Mouse (Mus musculus) gastrocnemius, adult 18-20 months (tissue): Measurements from ENCODE around the gene Rbms3. TPM values are rescaled to one million over a fixed set of nuclear protein-coding genes. Genes with fewer than 3 reads are reported as not detected.

Experiments used
- DNase-seq: peaks from one replicate; pipeline ENCODE4 v3.0.0; 2021; ENCODE audit warnings: low spot score
- total RNA-seq, 2 experiments: library from RNA; stranded (reverse); gene quantifications; 2 replicates each; pipeline ENCODE4 v1.2.3; 2021

Gene Rbms3
- total RNA-seq, 2 experiments from 2014 or later, result 4.5 to 4.6 TPM

DNA sequence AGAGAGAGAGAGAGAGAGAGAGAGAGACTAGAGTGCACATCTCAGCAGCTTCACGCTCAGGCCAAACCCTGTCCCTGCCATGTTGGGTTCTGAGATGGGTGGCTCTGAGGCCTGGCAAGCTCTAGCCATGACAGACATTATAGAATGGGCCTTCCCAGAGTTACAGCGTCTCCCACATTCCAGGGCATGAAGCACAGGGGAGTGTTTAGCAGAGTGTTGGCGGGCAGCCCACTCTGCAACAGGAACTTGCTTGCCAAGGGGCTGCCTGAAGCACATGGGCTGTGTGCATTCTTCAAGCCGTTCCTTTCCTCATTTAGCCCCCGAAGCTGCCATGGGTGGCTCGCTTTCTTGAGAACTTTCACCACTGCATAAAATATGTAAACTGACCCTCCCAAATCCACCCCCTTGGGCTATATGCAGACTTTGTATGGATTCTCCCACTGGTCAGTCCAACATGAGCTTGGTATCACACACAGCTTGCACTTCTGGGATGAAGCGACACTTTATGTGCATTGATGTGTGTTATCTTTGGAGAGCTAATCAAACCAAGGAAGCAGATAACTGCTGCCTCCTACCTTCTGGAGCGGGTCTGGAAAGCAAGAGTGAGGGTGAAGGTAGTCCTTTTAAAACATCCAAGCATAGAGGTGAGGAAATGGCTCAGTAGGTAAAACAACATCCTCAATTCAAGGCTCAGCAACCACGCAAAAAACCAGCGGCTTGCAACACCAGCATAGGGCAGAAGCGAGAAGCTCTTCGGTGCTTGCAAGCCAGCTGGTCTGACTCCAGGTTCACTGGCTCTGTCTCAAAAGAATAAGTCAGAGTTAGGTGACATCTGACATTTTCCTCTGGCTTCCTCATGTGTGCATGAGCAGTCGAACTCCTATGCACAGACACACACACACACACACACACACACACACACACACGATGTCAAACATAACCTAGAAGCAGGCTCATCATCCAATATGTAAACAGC lies 436.9 kb downstream of the Rbms3 start:
- peak; percentile 55 for DNase-seq

DNA sequence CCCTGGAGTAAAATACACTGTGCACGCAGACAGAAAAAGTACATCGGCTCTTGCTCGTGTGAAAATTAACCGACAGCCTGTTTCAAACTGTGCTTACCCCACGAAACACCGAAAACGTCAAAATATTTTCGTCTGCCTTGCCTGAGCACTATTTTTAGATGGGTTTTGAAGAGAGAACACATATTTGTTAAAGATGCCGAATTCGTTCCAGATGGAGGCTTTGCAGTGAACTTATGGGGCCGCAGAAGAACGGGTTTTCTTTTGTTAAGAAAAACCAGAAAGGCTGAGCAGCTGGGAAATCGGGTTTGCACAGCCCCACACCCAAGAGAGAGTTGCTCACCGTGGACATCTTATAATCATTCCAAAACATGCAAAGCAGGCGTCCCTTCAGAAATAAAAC lies 437.6 kb downstream of the Rbms3 start:
- no peak for DNase-seq

DNA sequence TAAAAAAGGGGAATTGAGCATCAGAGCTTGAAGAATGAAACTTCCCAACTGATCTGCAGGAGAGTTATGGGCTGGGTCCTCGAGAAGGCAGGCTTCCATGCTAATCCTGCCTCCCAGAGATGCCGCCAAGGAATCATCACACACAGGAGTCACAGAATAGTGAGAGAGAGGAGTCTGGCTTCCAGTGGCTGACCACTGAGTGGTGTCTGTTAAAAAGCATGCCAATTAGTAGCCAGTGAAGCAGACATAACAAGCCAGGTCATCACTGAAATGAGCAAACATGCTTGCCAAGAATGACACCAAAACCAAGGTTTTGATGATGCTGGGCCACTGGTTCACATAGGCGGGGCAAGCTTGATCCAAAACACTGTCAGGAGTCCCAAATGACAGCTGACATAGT lies 441.3 kb downstream of the Rbms3 start:
- no peak for DNase-seq

DNA sequence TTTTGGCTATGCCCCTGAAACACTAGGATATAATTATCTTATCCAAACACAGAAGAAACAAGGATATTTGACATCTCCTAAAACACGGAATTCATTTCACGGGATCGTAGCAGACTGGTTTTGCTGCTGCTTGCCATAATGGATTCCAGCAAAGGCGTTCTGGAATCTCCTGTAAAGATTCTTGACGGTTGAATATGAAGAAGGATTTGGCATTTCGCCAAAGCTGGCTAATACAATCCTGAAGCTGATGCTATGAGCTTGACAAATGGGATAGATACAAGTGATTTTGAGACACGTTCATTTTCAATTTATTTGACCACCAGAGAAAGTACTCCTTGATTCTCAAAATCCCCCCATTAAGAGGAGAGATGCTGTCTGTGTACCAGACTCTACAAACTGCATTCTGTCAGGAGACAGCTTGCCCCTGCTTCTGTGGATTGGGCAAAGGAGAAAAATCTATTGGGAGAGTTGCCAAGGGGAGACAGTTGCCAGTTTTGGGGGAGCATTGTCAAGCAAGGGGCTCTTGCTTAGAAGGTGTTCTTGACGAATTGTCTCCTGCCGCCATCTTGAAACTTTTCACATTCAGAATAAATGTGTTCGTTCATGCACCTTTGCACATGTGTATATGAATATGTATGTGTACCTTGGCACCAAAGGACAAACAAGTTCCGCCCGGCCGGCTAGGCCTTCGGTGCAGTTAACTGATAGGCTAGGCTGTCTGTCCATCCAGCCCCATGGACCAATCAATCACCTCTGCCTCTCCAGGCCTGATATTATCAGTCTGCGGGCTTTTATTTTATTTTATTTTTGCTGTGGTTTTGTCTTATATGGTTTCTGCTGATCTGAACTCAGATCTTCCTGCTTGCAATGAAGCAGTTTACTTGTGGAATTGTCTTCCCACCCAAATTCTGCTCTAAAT lies 442.3 kb downstream of the Rbms3 start:
- DNase-seq, result no peak

DNA sequence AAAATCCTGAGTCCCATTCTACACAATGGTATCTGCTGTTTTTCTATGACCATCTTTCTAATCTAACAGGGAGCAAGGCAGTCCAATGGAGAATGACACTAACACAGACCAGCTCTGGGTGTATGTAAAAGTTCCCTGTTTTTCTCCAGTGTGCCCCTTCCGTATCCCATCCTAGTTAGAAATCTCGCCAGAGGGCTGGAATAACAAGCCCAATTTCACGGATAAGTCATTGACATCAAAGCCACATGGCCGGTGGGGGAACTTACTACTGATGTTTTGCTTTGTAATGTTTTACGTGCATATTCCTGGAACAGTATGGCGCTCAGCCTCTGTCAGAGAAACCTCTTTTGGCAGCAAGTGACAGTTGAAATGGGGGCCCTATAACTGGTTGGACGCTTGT lies 449.1 kb downstream of the Rbms3 start:
- DNase-seq, result no peak

DNA sequence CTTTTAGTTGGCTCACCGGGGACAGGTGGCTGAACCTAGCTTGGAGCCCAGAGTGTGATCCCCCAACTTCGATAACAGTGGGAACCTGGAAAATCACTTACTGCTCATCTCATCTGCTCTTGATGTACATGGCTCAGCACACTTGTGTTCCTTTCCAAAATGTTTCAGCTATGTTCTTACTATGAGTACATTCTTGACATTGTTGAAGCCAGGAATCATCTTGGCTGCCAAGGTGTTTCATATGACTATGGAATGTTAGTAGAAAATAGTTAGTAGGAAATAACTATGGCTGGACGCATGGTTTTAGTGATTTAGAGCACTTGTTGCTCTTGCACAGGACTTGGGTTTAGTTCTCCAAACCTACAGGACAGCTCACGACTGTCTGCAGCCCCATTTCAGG lies 451.3 kb downstream of the Rbms3 start:
- no peak for DNase-seq

DNA sequence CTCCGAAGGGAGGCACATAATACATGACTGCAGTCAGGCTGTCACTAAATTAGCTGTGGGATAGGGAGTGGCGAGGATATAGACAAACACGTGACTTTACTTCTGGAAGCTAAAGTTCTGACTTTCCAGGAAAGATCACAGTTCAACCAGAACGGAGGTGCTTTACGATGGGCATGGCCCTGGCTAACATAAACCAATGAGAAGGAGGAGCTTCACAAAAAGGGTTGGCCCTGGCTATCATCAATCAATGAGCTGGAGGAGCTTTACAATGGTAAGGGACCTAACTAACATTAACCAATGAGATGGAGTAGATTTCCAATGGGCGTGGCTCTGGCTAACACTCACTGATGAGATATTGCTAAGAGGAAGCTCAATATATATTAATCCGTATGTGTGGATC lies 457.2 kb downstream of the Rbms3 start:
- DNase-seq, result no peak

DNA sequence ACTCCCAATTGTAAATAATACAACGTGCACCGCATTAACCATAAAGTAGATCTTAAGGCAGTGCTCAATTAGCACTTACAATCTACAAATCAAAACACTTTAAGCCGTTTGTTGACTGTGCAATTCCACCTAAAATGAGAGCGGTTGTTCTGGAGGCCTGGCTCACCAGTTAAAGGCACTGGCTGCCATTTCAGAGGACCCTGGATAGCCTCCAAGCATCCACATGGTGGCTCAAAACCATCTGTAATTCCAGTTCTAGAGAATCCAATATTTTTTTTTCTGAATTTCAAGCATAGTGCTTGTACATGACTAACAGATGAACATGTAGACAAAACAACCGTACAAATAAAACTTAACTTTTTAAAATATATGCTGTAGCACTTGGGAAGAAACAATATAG lies 460.5 kb downstream of the Rbms3 start:
- no peak for DNase-seq

DNA sequence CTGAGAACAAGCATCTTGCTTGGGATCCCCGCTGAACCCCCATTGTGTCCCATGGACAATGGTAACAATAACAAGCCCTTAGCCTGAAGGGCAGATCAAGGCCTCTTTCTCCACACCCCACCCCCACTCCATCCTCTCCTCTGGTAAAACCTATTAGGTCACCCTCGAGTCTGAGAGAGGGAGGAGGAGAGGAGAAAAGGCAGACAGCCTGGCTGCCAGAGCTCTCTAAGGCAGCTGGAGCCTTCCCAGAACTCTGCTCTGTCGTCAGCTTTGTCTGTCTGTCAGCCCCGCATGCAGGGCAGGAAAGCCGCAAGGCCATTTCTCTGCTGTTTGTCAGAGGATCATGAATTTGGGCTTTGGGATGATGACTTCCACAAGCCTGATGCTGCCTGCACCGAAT lies 466.6 kb downstream of the Rbms3 start:
- DNase-seq, result peak; percentile 15

DNA sequence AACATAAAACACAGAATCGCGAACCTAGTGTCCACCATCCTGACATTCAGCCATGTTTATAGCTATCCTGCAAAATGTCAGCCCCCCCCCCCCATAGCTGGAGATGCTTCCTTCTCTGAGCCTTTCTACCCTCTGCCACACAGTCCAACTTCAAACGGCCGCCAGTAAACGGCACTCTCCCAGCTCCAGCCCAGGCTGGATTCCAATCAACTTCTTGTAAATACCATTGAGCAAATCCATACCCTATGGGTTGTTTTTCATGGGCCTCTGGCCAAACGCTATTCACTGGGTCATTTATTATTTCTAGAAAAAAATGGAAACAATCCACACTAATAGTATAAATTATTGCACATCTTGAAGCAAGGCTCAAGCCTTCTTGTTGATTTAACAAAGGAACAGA lies 468.6 kb downstream of the Rbms3 start:
- no peak for DNase-seq

DNA sequence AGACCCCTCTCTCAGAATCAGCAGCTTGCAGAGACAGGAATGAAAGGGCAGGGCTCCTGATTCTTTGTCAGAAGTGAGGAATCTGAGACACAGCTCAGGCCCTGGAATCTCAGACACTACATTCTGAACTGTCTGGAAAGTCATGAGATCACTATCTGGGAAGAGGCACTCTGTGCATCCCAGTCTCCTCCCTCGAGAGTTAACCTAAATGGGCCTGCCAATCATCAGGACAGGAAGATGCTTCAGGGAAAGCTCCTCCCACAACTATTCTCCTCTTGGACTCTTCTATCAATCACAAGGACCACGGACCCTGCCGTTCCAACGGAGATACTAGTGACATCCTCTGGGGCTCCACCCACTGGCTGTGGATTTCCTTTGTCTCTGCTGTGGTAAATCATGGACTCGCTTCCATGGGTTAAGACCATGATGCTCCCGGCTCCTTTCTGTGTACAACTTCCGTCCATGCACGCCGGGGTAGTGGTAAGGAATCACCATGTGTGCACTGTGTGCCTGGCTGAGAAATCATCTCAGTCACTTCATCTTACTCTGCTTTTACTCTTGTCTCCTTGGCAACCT lies 473.3 kb downstream of the Rbms3 start:
- no peak for DNase-seq

DNA sequence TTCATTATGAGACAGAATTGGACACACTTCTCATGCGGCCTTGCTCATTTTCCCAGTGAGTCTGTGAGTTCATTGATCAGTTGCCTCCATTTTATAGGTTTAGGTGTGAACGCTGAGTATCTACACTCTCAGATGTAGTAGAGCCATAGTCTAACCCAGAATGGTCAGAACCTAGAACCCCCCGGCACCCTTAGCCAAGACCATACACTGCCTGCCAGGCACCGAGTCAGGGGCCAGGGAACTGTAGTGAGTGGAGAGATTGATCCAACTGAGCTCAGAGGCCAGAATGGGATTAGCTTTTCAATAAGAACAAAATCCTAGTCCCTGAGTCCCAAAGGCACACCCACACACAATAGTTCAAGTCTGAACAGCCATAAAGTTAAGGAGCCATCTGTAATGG lies 475.1 kb downstream of the Rbms3 start:
- DNase-seq, result no peak

DNA sequence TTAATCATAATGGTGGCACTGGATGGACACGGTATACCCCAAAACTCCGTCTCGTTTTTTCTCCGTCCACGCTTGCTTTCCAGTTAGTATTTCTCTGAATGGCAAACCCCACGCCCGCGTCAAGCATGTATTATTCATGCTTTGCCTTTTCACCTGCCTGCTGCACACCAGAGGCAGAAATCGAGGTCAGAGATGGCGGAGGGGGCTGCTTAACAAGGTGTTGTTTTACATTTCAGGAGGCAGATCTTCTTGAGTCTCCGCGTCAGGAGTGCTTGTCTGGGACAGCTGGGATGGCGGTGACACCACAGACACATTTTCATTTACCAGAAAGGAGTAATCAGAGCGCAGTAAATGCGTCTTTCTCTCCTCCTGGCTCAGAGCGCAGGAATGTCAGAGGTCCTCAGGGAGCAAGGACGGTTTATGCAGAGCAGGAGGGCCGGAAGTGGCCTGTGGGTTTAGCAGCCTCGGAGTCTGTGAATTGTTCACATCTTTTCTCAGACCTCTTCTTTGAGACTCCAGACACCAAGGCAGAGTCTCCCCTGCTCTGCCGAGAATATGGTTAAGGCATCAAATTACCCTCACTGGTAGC lies 475.9 kb downstream of the Rbms3 start:
- DNase-seq, result no peak

DNA sequence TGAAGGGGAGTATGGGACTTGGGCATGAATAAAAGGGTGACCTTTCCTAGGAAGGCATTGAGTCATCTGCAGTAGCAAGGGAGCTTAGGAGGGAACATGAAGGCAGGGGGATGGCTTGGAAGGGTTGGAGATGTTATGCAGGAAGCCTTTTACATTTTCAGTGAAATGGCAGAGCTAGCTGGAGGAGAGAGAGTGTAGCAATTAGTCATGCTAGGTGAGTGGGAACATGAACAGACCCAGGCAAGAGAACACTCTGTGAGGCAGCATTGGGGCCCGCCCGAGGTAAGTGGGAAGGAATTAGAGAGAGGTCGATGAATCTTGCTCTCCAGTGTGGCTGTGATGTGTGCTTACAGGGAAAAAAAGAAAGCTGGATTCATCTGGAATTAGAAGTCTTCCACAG lies 477.8 kb downstream of the Rbms3 start:
- DNase-seq, result no peak

DNA sequence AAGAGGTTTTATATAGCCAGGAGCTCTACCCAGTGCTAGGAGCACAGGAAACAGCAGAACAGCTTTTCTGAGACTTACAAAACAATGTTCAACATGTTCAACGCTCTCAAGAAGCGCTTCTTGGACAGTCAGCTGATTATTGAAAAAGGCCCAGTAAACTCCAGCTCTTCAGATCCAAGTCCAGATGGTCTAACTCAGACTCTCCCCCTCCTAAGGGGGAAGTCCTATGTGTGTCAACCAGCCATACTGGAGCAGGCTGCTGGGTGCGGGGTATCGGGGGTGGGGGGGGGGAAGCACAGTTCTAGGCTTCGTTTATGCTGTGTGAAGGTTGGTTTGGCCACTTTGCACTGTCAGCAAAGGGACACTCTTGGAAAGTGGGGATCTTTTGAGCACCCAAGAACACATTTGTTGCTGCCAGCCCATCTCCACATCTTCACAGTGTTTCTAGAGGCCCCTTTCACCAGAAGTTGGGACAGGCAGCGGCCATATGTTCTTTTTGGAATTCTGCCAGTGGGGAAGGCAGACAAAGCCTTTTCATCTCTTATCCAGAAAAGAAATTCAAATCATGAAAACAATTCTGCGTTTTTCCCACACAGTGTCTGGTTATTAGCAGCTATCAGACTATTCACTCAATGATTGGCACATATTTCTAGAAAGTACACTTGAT lies 485.5 kb downstream of the Rbms3 start:
- DNase-seq, result no peak

DNA sequence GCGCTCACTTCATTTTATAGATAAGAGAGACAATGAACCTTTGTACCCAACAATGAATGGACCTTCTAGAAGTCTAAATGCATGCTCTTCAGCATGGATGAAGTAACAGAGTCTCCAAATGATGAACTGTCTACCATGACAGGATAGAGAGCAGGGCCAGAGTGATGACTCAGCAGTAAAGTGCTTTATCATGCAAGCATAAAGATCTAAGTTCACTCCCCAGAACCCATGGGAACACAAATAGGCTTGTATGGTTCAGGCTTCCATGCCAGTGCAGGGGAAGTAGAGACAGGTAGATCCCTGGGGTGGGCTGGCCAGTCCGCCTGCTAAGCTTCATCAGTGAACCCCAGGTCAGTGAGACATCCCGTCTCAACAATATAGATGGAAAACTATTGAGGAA lies 489.7 kb downstream of the Rbms3 start:
- DNase-seq, result no peak

DNA sequence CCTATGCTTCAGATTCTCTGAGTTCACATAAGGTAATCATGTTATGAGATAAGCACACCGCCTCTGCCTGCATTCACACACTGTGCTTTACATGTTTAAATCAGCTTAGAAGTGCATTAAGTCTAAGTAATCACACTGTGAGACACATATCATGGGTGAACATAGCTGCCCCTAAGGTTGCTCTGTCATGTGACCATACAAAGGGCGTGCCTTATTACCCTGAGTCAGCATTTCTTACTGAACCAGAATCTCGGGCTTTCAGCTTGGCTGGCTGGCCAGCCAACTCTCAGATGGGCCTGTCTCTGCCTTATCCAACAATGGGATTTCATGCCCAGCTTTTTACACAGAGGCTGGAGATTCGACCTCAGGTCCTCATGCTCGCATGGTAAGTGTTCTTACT lies 493.3 kb downstream of the Rbms3 start:
- DNase-seq, result no peak

DNA sequence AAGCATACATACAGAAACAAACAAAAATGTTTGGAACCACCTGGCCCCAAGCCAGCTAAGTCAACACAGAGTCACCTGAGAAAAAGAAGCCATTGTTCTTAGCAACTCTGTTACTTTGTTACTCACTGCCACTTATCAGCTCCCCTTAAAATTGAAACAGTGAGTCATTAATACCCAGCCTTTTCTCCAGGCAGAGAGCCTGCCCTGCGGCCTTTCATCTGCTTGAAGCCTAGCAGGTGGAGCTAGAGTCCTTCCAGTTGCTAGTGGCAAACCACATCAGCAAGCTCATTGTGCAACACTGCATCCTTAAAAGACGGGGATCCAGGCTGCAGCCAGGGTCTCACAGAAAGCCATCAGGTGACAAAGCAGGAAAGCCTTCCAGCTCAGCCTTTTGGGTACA lies 495.7 kb downstream of the Rbms3 start:
- no peak for DNase-seq

DNA sequence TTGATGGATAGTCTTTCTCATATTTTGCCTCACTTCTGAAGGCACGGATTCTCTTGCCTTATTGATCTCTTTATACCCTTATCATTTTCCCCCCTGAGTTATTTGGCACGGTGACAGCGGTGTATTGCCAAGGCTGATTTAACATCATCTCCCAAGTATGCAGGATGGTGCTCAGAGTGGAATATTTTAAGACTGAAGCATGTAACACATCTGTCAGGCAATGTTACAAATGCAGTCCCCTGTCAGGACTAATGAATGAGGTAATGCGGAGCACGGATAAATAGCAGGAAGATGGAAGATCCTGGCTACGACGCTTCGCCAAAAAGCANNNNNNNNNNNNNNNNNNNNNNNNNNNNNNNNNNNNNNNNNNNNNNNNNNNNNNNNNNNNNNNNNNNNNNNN lies 502.9 kb downstream of the Rbms3 start:
- DNase-seq, result peak; percentile 8

DNA sequence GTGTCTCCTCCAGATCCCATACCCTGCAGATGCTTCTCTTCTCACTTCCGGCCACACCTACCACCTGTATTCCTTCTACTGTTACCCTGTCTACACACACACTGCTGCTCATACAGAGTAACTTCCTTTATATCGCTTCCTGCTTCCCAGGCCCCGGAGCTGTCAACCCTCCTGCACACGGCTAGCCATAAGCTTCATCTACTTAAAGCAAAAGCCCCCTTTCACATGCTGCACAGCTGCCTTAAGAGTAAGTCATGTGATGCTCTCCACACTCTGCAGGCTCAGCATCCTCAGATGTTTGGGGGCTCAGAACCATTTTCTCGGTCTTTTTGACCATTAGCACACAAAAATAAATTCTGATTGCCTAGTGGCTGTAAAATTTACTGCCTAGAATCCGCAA lies 503.9 kb downstream of the Rbms3 start:
- DNase-seq, result no peak

DNA sequence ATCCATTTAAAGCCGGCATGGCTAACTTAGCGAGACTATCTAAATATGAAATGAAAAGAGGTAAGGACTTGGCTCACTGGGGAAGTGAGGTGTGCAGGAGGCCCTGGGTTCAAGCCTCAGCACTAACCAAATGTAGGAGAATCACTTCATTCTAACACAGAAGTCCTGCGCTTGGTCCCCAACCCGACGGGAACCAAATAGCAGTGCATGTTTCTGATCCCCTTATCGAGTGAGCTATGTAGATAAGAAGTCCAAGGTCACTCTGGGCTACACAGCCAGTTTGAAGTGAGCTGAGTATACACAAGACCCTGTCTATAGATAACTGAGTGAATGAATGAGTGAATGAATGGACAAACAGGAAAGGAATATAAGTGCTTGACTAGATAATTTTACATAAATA lies 508.1 kb downstream of the Rbms3 start:
- no peak for DNase-seq
